In genomic region chr4:148109215-148109614, GRCm38 (mm10) we compare ENCODE assay signal across 29 mouse cellular contexts. TPM values are rescaled to one million over a fixed set of nuclear protein-coding genes. Genes with fewer than 3 reads are reported as not detected.
DNase-seq lines count a peak whose midpoint lies in the region; ATAC-seq and TF ChIP-seq lines count a peak whose summit lies in the region.
"Had no signal": no experiment of that assay in that cellular context is flagged by ENCODE, and none has a peak within 500 bp of the region (broad histone marks: within the 10 kb centered on the region; RNA-seq: fewer than 3 reads in every experiment).

No protein-coding gene starts in this region.

- WGBS in forebrain, embryonic 14.5 days = 88% methylated on average over 5 of the region's 5 CpGs
- WGBS in forebrain, embryonic 11.5 days = 89% methylated on average over 5 of the region's 5 CpGs
- 55% methylated on average over 5 of the region's 5 CpGs for WGBS in lung, postnatal 0 days
- 11% methylated on average over 5 of the region's 5 CpGs for WGBS in liver, embryonic 12.5 days (ENCODE audit: insufficient replicate concordance)

- H3K9me3 ChIP-seq in forebrain, embryonic 14.5 days (replicated peaks; ENCODE audit: control insufficient read depth, low read length) = no peaks in the 10 kb centered on the region
- H3K9me3 ChIP-seq in forebrain, embryonic 11.5 days (ENCODE audit: control insufficient read depth, low read length) = no peaks in the 10 kb centered on the region
- no peaks in the 10 kb centered on the region for H3K9me3 ChIP-seq in lung, postnatal 0 days (ENCODE audit: low read length)
- H3K9me3 ChIP-seq in liver, embryonic 12.5 days (replicated peaks) = no peaks in the 10 kb centered on the region
- H3K9me3 ChIP-seq: embryonic facial prominence, embryonic 10.5 days; embryonic facial prominence, embryonic 15.5 days; heart, embryonic 15.5 days; hindbrain, embryonic 15.5 days; limb, embryonic 10.5 days; limb, embryonic 15.5 days; midbrain, embryonic 10.5 days; neural tube, embryonic 12.5 days had no signal

- no peaks in the 10 kb centered on the region for H3K4me1 ChIP-seq in forebrain, embryonic 14.5 days (ENCODE audit: control insufficient read depth, insufficient read depth, low read length)
- no peaks in the 10 kb centered on the region for H3K4me1 ChIP-seq in forebrain, embryonic 11.5 days (replicated peaks; ENCODE audit: control insufficient read depth, insufficient read depth, low read length)
- H3K4me1 ChIP-seq in lung, postnatal 0 days (ENCODE audit: insufficient read depth, low read depth, low read length) = no peaks in the 10 kb centered on the region
- peaks cover 5% of the 10 kb centered on the region; the same call in 1 of the 2 replicates for H3K4me1 ChIP-seq in liver, embryonic 12.5 days
- H3K4me1 ChIP-seq: embryonic facial prominence, embryonic 15.5 days had no signal

- TF ChIP-seq EP300 in lung, postnatal 0 days (IDR thresholded peaks at IDR 0.05) = no peak

- peaks cover 64% of the 10 kb centered on the region for H3K36me3 ChIP-seq in forebrain, embryonic 14.5 days (ENCODE audit: control insufficient read depth, insufficient read depth, low read length)
- H3K36me3 ChIP-seq in forebrain, embryonic 11.5 days (ENCODE audit: control insufficient read depth, insufficient read depth, low read length) = no peaks in the 10 kb centered on the region
- no peaks in the 10 kb centered on the region for H3K36me3 ChIP-seq in lung, postnatal 0 days (ENCODE audit: insufficient read depth, low read length)
- H3K36me3 ChIP-seq in liver, embryonic 12.5 days = no peaks in the 10 kb centered on the region
- H3K36me3 ChIP-seq: embryonic facial prominence, embryonic 10.5 days; embryonic facial prominence, embryonic 15.5 days; heart, embryonic 15.5 days; limb, embryonic 10.5 days; limb, embryonic 15.5 days had no signal

- no peak for TF ChIP-seq CTCF in lung, postnatal 0 days (IDR thresholded peaks at IDR 0.05)

- H3K27me3 ChIP-seq in forebrain, embryonic 14.5 days (replicated peaks; ENCODE audit: control insufficient read depth, insufficient read depth, low read length) = no peaks in the 10 kb centered on the region
- H3K27me3 ChIP-seq in forebrain, embryonic 11.5 days (ENCODE audit: control insufficient read depth, insufficient read depth, low read length) = no peaks in the 10 kb centered on the region
- H3K27me3 ChIP-seq in lung, postnatal 0 days (replicated peaks; ENCODE audit: insufficient read depth, low read length) = 0 out of 2 replicates have a peak, but pooled peaks cover 3% of the 10 kb centered on the region
- H3K27me3 ChIP-seq in liver, embryonic 12.5 days (replicated peaks) = peaks cover 18% of the 10 kb centered on the region
- H3K27me3 ChIP-seq: embryonic facial prominence, embryonic 15.5 days; hindbrain, embryonic 15.5 days; limb, embryonic 15.5 days; neural tube, embryonic 12.5 days had no signal

- H3K4me2 ChIP-seq in forebrain, embryonic 14.5 days (ENCODE audit: low read length) = no peak overlapping the region
- H3K4me2 ChIP-seq in forebrain, embryonic 11.5 days (ENCODE audit: low read depth, low read length, severe bottlenecking) = no peak overlapping the region
- H3K4me2 ChIP-seq in lung, postnatal 0 days (replicated peaks; ENCODE audit: low read depth, low read length) = no peak overlapping the region
- H3K4me2 ChIP-seq in liver, embryonic 12.5 days = no peak overlapping the region
- H3K4me2 ChIP-seq: embryonic facial prominence, embryonic 15.5 days; heart, embryonic 15.5 days; hindbrain, embryonic 15.5 days; limb, embryonic 15.5 days; lung, embryonic 14.5 days; neural tube, embryonic 12.5 days had no signal

- H3K27ac ChIP-seq in forebrain, embryonic 14.5 days (ENCODE audit: low read depth, low read length) = 0 out of 2 replicates have a peak overlapping the region, but pooled peaks have one; percentile 55
- no peak overlapping the region for H3K27ac ChIP-seq in forebrain, embryonic 11.5 days (ENCODE audit: low read depth, low read length)
- no peak overlapping the region for H3K27ac ChIP-seq in lung, postnatal 0 days (ENCODE audit: low read length)
- H3K27ac ChIP-seq in liver, embryonic 12.5 days = no peak overlapping the region
- H3K27ac ChIP-seq: embryonic facial prominence, embryonic 10.5 days; embryonic facial prominence, embryonic 15.5 days; heart, embryonic 15.5 days; kidney, postnatal 0 days; limb, embryonic 10.5 days; limb, embryonic 15.5 days; midbrain, embryonic 10.5 days; neural tube, embryonic 12.5 days had no signal

- no peak for DNase-seq in forebrain, embryonic 14.5 days (ENCODE audit: low spot score)
- no peak for DNase-seq in forebrain, embryonic 11.5 days (ENCODE audit: low spot score)
- DNase-seq in lung, postnatal 0 days (ENCODE audit: low spot score) = no peak
- DNase-seq in lung, postnatal 25 days (ENCODE audit: low spot score) = no peak
- no peak for DNase-seq in kidney, adult 18-20 months
- DNase-seq in kidney, postnatal 10 days = no peak
- DNase-seq: adrenal gland, postnatal 14 days; cerebellum, adult 11-12 months; forebrain, postnatal 0 days; kidney, adult 8-10 months; layer of hippocampus, adult 9-11 months; lung, embryonic 14.5 days; lung, postnatal 36 days; thymus, adult 2 months; thymus, postnatal 36 days had no signal

- no peak overlapping the region for H3K9ac ChIP-seq in forebrain, embryonic 14.5 days (ENCODE audit: low read length)
- no peak overlapping the region for H3K9ac ChIP-seq in forebrain, embryonic 11.5 days (ENCODE audit: low read length)
- no peak overlapping the region for H3K9ac ChIP-seq in lung, postnatal 0 days (replicated peaks; ENCODE audit: low read depth)
- H3K9ac ChIP-seq in liver, embryonic 12.5 days = no peak overlapping the region
- H3K9ac ChIP-seq: embryonic facial prominence, embryonic 15.5 days; forebrain, postnatal 0 days; heart, embryonic 15.5 days; hindbrain, embryonic 15.5 days; limb, embryonic 15.5 days; lung, embryonic 14.5 days; neural tube, embryonic 12.5 days had no signal

- H3K4me3 ChIP-seq in forebrain, embryonic 14.5 days (ENCODE audit: low read depth, low read length) = no peak overlapping the region
- H3K4me3 ChIP-seq in forebrain, embryonic 11.5 days (ENCODE audit: low read depth, low read length) = no peak overlapping the region
- H3K4me3 ChIP-seq in lung, postnatal 0 days (ENCODE audit: low read depth, low read length) = no peak overlapping the region
- no peak overlapping the region for H3K4me3 ChIP-seq in liver, embryonic 12.5 days
- H3K4me3 ChIP-seq: embryonic facial prominence, embryonic 10.5 days; embryonic facial prominence, embryonic 15.5 days; heart, embryonic 15.5 days; hindbrain, embryonic 15.5 days; limb, embryonic 10.5 days; limb, embryonic 15.5 days; midbrain, embryonic 10.5 days; myocyte; neural tube, embryonic 12.5 days had no signal

- ATAC-seq in forebrain, embryonic 14.5 days = no peak
- no peak for ATAC-seq in forebrain, embryonic 11.5 days (replicated peaks; ENCODE audit: low FRiP score)
- ATAC-seq in lung, postnatal 0 days = peak; percentile 46; the same call in 1 of the 2 replicates
- peak; percentile 46 for ATAC-seq in liver, embryonic 12.5 days
- peak; percentile 21 for ATAC-seq in megakaryocyte progenitor cell, adult 5-6 weeks (replicated peaks; ENCODE audit: poor library complexity)
- ATAC-seq: forebrain, postnatal 0 days; midbrain, embryonic 16.5 days had no signal

RNA-seq across cellular contexts. Expression of gene Mad2l2, which starts 21.0 kb away (rescaled TPM):
- 129 and 141 TPM in 2 replicates for polyA plus RNA-seq in forebrain, embryonic 14.5 days (2014; fragmentation: Nextera tagmentation; extraction: Ambion mirVana)
- polyA plus RNA-seq in forebrain, embryonic 11.5 days (2014; fragmentation: Nextera tagmentation; extraction: Ambion mirVana) = 68.5 and 75.0 TPM in 2 replicates
- 35.2 and 35.7 TPM in 2 replicates for polyA plus RNA-seq in lung, postnatal 0 days (2015; fragmentation: Nextera tagmentation; extraction: Ambion mirVana)
- polyA plus RNA-seq in liver, embryonic 12.5 days (2016; fragmentation: Nextera tagmentation; extraction: Ambion mirVana) = 24.2 and 25.5 TPM in 2 replicates
- 28.7 and 34.0 TPM in 2 replicates for total RNA-seq in megakaryocyte progenitor cell, adult 5-6 weeks (2015)
- 6.6 and 8.1 TPM in 2 replicates for total RNA-seq in megakaryocyte progenitor cell, adult 5-6 weeks (2017)

RNA-seq across cellular contexts. Expression of gene Draxin, which starts 21.3 kb away (rescaled TPM):
- 18.8 and 20.7 TPM in 2 replicates for polyA plus RNA-seq in forebrain, embryonic 14.5 days (2014; fragmentation: Nextera tagmentation; extraction: Ambion mirVana)
- polyA plus RNA-seq in forebrain, embryonic 11.5 days (2014; fragmentation: Nextera tagmentation; extraction: Ambion mirVana) = 3.8 and 5.0 TPM in 2 replicates
- polyA plus RNA-seq in lung, postnatal 0 days (2015; fragmentation: Nextera tagmentation; extraction: Ambion mirVana) = 0.06 TPM in 2 replicates
- 0.08 TPM in 2 replicates for polyA plus RNA-seq in liver, embryonic 12.5 days (2016; fragmentation: Nextera tagmentation; extraction: Ambion mirVana)
- total RNA-seq in megakaryocyte progenitor cell, adult 5-6 weeks (2015) = not detected in 2 replicates
- total RNA-seq in megakaryocyte progenitor cell, adult 5-6 weeks (2017) = not detected in 2 replicates
- total RNA-seq: gastrocnemius, adult 8-10 months had no signal
- polyA plus RNA-seq: heart, embryonic 15.5 days; lung, embryonic 14.5 days had no signal

RNA-seq across cellular contexts. Expression of gene Agtrap, which starts 21.4 kb away (rescaled TPM):
- 5.3 and 5.7 TPM in 2 replicates for polyA plus RNA-seq in forebrain, embryonic 14.5 days (2014; fragmentation: Nextera tagmentation; extraction: Ambion mirVana)
- polyA plus RNA-seq in forebrain, embryonic 11.5 days (2014; fragmentation: Nextera tagmentation; extraction: Ambion mirVana) = 15.0 and 15.6 TPM in 2 replicates
- polyA plus RNA-seq in lung, postnatal 0 days (2015; fragmentation: Nextera tagmentation; extraction: Ambion mirVana) = 20.7 and 22.0 TPM in 2 replicates
- polyA plus RNA-seq in liver, embryonic 12.5 days (2016; fragmentation: Nextera tagmentation; extraction: Ambion mirVana) = 12.3 and 12.5 TPM in 2 replicates
- 16.3 and 16.5 TPM in 2 replicates for total RNA-seq in megakaryocyte progenitor cell, adult 5-6 weeks (2015)
- 34.5 and 35.9 TPM in 2 replicates for total RNA-seq in megakaryocyte progenitor cell, adult 5-6 weeks (2017)

RNA-seq across cellular contexts. Expression of gene Fbxo6, which starts 42.7 kb away (rescaled TPM):
- 19.0 and 20.6 TPM in 2 replicates for polyA plus RNA-seq in forebrain, embryonic 14.5 days (2014; fragmentation: Nextera tagmentation; extraction: Ambion mirVana)
- polyA plus RNA-seq in forebrain, embryonic 11.5 days (2014; fragmentation: Nextera tagmentation; extraction: Ambion mirVana) = 10.2 and 13.6 TPM in 2 replicates
- polyA plus RNA-seq in lung, postnatal 0 days (2015; fragmentation: Nextera tagmentation; extraction: Ambion mirVana) = 53.1 and 58.5 TPM in 2 replicates
- 20.5 and 28.7 TPM in 2 replicates for polyA plus RNA-seq in liver, embryonic 12.5 days (2016; fragmentation: Nextera tagmentation; extraction: Ambion mirVana)
- total RNA-seq in megakaryocyte progenitor cell, adult 5-6 weeks (2015) = 19.6 and 20.1 TPM in 2 replicates
- 9.1 and 11.5 TPM in 2 replicates for total RNA-seq in megakaryocyte progenitor cell, adult 5-6 weeks (2017)

RNA-seq across cellular contexts. Expression of gene Fbxo44, which starts 51.1 kb away (rescaled TPM):
- 70.6 and 76.3 TPM in 2 replicates for polyA plus RNA-seq in forebrain, embryonic 14.5 days (2014; fragmentation: Nextera tagmentation; extraction: Ambion mirVana)
- 44.9 and 45.0 TPM in 2 replicates for polyA plus RNA-seq in forebrain, embryonic 11.5 days (2014; fragmentation: Nextera tagmentation; extraction: Ambion mirVana)
- 7.1 and 8.4 TPM in 2 replicates for polyA plus RNA-seq in lung, postnatal 0 days (2015; fragmentation: Nextera tagmentation; extraction: Ambion mirVana)
- polyA plus RNA-seq in liver, embryonic 12.5 days (2016; fragmentation: Nextera tagmentation; extraction: Ambion mirVana) = 1.6 and 1.7 TPM in 2 replicates
- total RNA-seq in megakaryocyte progenitor cell, adult 5-6 weeks (2015) = 1.0 and 3.0 TPM in 2 replicates
- 0.81 and 1.6 TPM in 2 replicates for total RNA-seq in megakaryocyte progenitor cell, adult 5-6 weeks (2017)

Comparison
In these comparisons a context has a peak if more than half of its experiments do, and no peak if none do; other contexts are left out.
1. ATAC-seq: peak in lung, postnatal 0 days (single experiment), liver, embryonic 12.5 days (single experiment) and megakaryocyte progenitor cell, adult 5-6 weeks (single experiment); none in forebrain, embryonic 14.5 days (single experiment) and forebrain, embryonic 11.5 days (single experiment).